Mouse (Mus musculus): ENCODE data around the gene Tapbp. TPM values are rescaled to one million over a fixed set of nuclear protein-coding genes. Genes with fewer than 3 reads are reported as not detected.

Gene Tapbp
- polyA plus RNA-seq, 1 experiment = 106 TPM

DNA sequence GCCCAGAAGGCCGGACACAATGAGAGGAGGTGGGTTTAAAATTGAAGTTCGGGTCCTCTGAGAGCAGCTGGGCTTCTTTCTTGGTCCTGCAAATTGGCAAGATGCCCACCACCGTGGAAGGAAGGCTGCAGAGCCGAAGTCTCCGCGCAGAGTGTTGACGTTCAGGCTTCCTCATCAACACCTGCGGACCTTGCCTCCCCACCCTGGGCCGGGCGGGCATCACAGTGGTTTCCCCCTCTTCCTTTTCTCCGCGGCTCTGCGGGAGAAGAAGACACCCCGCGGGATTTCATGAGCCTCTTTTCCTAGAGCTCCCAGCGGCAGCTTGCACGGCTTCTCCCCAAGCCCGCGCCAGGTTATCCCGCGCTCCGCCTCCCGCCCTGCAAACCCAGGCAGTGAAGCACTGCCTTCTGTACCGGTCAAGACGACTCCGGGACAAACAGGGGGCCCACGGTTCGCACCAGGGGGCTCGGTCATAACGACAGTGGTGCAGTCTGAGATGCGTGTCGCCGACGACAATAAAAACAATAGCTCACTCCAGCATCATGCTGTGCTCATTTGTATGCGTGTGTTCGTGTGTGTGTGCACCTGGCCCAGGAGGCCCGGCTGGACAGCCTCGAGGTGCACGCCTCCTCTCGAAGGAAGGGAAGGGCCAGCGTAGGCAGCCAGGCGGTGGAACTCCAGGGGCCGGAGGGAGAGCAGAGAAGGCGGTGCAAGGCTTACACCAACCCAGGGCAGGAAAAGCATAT lies 7.2 kb upstream of the Tapbp start:
- peak; percentile 62 for DNase-seq
- peak overlapping the region; percentile 66 for H3K4me3 ChIP-seq (ENCODE audit: insufficient read depth, low read depth, low read length)
- TF ChIP-seq POLR2A (IDR thresholded peaks at IDR 0.05; ENCODE audit: low read depth, low read length) (no peak), CTCF (conservative IDR thresholded peaks at IDR 0.05; ENCODE audit: insufficient read depth, insufficient read length, low read depth, low read length) (no peak)
- H3K4me1 ChIP-seq (ENCODE audit: control insufficient read depth, insufficient read depth, low read length) = peaks cover 4% of the 10 kb centered on the region; the same call in 1 of the 2 replicates
- peak overlapping the region; percentile 71 for H3K27ac ChIP-seq (ENCODE audit: insufficient read depth, low read depth, low read length)
- WGBS = under 1% methylated on average over 44 of the region's 44 CpGs
- no peaks in the 10 kb centered on the region for H3K27me3 ChIP-seq (replicated peaks; ENCODE audit: control insufficient read depth, insufficient read depth, low read length)
- H3K36me3 ChIP-seq (ENCODE audit: control insufficient read depth, insufficient read depth, low read length) = no peaks in the 10 kb centered on the region; the same call in 1 of the 2 replicates

DNA sequence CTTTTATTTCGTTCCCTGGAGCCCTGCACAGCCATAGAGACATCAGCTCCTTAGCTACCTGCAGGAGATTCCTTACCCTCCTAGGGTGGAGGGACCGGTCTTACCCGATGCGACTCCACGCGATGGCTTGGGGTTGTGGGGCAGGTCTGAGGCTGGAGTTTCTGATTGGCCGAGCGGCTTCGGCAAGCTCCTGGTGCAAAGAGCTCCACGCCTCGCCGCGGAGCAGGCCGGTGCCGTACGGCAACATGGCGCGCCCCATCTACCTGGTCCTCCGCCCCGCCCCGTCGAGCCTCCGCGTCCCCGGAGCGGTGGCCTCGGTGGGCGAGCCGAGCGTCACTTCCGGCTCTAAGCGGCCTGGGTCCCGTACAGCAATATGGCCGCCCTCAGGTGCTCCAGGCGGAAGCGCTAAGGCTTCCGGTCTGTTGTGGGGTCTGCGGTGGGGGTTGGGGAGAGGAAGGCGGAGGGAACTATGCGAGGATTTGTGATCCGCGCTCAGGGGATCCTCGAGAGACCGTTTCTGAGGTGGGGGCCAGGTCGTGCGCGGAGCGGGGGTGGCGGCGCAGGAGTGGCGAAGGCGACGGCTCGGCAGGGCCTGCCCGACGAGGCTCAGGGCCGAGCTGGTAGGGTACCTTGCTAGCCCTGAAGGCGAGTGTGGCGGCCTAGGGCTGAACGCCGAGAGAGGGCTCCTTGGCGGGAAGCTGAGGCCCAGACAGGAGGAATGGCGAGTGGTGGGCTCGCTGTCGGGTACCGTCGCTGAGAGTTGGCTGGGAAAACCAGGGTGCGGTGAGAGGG lies 6.4 kb upstream of the Tapbp start, which contains the start of gene Daxx:
Gene Daxx (plus strand): TSS at position 338 of the 792 bp plus-strand sequence.
- Histone ChIP-seq H3K27me3 (replicated peaks; ENCODE audit: control insufficient read depth, insufficient read depth, low read length) (no peaks in the 10 kb centered on the region), H3K36me3 (ENCODE audit: control insufficient read depth, insufficient read depth, low read length) (no peaks in the 10 kb centered on the region; the same call in 1 of the 2 replicates), H3K27ac (ENCODE audit: insufficient read depth, low read depth, low read length) (peak within 1 kb of the TSS; percentile 78), H3K4me3 (ENCODE audit: insufficient read depth, low read depth, low read length) (peak within 1 kb of the TSS; percentile 70), H3K4me1 (ENCODE audit: control insufficient read depth, insufficient read depth, low read length) (peaks cover 4% of the 10 kb centered on the region; the same call in 1 of the 2 replicates)
- peak; percentile 99 for DNase-seq
- under 1% methylated on average over 67 of the region's 68 CpGs for whole genome bisulfite sequencing
- no peak for TF ChIP-seq CTCF (conservative IDR thresholded peaks at IDR 0.05; ENCODE audit: insufficient read depth, insufficient read length, low read depth, low read length)
- TF ChIP-seq POLR2A (IDR thresholded peaks at IDR 0.05; ENCODE audit: low read depth, low read length) = peak; percentile 16

DNA sequence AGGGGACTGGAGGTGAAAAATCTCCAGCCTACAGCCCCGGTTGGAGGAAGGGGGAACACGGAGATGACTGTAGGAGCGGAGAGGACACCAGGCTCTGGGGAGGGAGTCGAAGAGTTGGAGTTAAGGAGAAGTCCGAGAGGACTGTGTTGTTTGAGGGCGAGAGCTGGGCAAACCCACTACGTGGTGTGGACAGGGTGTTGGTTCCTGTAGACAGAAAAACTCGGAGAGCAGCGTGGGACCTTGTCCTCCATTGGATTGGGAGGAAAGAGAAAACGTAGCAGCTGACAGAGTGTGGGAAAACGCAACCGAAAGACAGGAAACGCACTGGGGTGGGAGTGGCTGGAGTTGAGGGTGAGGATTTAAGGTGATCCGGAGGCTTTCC lies 5.8 kb upstream of the Tapbp start:
- WGBS = 2% methylated on average over 14 of the region's 14 CpGs
- Histone ChIP-seq H3K27me3 (replicated peaks; ENCODE audit: control insufficient read depth, insufficient read depth, low read length) (no peaks in the 10 kb centered on the region), H3K27ac (ENCODE audit: insufficient read depth, low read depth, low read length) (peak overlapping the region; percentile 78), H3K4me1 (ENCODE audit: control insufficient read depth, insufficient read depth, low read length) (peaks cover 4% of the 10 kb centered on the region; the same call in 1 of the 2 replicates), H3K36me3 (ENCODE audit: control insufficient read depth, insufficient read depth, low read length) (no peaks in the 10 kb centered on the region; the same call in 1 of the 2 replicates), H3K4me3 (ENCODE audit: insufficient read depth, low read depth, low read length) (peak overlapping the region; percentile 70)
- TF ChIP-seq POLR2A (IDR thresholded peaks at IDR 0.05; ENCODE audit: low read depth, low read length) = no peak
- TF ChIP-seq CTCF (conservative IDR thresholded peaks at IDR 0.05; ENCODE audit: insufficient read depth, insufficient read length, low read depth, low read length) = no peak
- peak; percentile 69 for DNase-seq

DNA sequence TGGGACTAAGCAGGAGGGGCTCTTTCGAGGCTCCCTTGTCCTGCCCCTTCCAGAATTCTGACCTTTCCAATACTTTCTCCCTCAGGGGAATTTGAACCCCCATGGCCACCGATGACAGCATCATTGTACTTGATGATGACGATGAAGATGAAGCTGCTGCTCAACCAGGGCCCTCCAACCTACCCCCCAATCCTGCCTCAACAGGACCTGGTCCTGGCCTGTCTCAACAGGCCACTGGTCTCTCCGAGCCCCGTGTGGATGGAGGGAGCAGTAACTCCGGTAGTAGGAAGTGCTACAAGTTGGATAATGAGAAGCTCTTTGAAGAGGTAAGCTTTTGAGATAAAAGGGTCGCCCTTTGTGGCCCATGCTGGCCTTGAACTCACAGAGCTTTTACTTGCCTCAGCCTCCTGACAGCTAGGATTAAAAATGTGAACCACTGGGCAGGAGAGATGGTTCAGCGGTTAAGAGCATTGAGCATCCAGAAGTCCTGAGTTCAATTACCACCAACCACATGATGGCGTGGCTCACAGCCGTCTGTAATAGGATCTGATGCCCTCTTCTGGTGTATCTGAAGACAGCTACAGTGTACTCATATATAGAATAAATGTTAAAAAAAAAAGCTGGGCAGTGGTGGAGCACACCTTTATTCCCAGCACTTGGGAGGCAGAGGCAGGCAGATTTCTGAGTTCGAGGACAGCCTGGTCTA lies 5.2 kb upstream of the Tapbp start:
- H3K27me3 ChIP-seq (replicated peaks; ENCODE audit: control insufficient read depth, insufficient read depth, low read length) = no peaks in the 10 kb centered on the region
- TF ChIP-seq CTCF (conservative IDR thresholded peaks at IDR 0.05; ENCODE audit: insufficient read depth, insufficient read length, low read depth, low read length) = no peak
- TF ChIP-seq POLR2A (IDR thresholded peaks at IDR 0.05; ENCODE audit: low read depth, low read length) = no peak
- no peak overlapping the region for H3K27ac ChIP-seq (ENCODE audit: insufficient read depth, low read depth, low read length)
- H3K4me3 ChIP-seq (ENCODE audit: insufficient read depth, low read depth, low read length) = peak overlapping the region; percentile 70
- no peak for DNase-seq
- no peaks in the 10 kb centered on the region; the same call in 1 of the 2 replicates for H3K36me3 ChIP-seq (ENCODE audit: control insufficient read depth, insufficient read depth, low read length)
- 38% methylated on average over 11 of the region's 11 CpGs for WGBS
- peaks cover 6% of the 10 kb centered on the region; the same call in 1 of the 2 replicates for H3K4me1 ChIP-seq (ENCODE audit: control insufficient read depth, insufficient read depth, low read length)

DNA sequence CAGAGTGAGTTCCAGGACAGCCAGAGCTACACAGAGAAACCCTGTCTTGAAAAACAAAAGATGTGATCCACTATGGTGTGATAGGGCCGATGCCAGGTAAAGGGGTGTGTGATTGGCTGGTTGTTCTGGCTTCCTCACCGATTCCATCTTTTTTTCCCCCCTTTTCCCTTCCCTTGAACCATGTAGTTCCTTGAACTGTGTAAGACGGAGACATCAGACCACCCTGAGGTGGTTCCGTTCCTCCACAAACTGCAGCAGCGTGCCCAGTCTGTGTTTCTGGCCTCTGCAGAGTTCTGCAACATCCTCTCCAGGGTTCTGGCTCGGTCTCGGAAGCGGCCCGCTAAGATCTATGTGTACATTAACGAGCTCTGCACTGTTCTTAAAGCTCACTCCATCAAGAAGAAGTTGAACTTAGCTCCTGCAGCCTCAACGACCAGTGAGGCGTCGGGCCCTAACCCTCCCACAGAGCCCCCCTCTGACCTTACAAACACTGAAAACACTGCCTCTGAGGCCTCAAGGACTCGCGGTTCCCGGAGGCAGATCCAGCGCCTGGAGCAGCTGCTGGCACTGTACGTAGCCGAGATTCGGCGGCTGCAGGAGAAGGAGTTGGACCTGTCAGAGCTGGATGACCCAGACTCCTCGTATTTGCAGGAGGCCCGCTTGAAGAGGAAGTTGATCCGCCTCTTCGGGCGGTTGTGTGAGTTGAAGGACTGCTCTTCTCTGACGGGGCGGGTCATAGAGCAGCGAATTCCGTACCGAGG lies 4.5 kb upstream of the Tapbp start:
- Histone ChIP-seq H3K27ac (ENCODE audit: insufficient read depth, low read depth, low read length) (no peak overlapping the region), H3K27me3 (replicated peaks; ENCODE audit: control insufficient read depth, insufficient read depth, low read length) (no peaks in the 10 kb centered on the region), H3K36me3 (ENCODE audit: control insufficient read depth, insufficient read depth, low read length) (no peaks in the 10 kb centered on the region; the same call in 1 of the 2 replicates), H3K4me1 (ENCODE audit: control insufficient read depth, insufficient read depth, low read length) (peaks cover 7% of the 10 kb centered on the region; the same call in 1 of the 2 replicates), H3K4me3 (ENCODE audit: insufficient read depth, low read depth, low read length) (no peak overlapping the region)
- WGBS = 59% methylated on average over 31 of the region's 31 CpGs
- DNase-seq = no peak
- TF ChIP-seq CTCF (conservative IDR thresholded peaks at IDR 0.05; ENCODE audit: insufficient read depth, insufficient read length, low read depth, low read length) = no peak

DNA sequence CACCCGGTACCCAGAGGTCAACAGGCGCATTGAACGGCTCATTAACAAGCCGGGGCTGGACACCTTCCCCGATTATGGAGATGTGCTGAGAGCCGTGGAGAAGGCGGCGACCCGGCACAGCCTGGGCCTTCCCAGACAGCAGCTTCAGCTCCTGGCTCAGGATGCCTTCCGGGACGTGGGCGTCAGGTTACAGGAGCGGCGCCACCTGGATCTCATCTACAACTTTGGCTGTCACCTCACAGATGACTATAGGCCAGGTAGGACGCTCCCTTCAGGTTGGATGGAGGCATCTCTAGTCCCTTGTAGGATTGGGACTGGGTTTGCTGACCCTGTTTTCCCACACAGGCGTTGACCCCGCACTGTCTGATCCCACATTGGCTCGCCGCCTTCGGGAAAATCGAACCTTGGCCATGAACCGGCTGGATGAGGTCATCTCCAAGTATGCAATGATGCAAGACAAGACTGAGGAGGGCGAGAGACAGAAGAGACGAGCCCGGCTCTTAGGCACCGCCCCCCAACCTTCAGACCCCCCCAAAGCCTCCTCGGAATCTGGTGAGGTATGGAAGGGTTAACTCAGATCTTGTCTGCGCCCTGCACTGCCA lies 3.8 kb upstream of the Tapbp start:
- Histone ChIP-seq H3K4me1 (ENCODE audit: control insufficient read depth, insufficient read depth, low read length) (peaks cover 7% of the 10 kb centered on the region; the same call in 1 of the 2 replicates), H3K27me3 (replicated peaks; ENCODE audit: control insufficient read depth, insufficient read depth, low read length) (no peaks in the 10 kb centered on the region), H3K27ac (ENCODE audit: insufficient read depth, low read depth, low read length) (no peak overlapping the region), H3K4me3 (ENCODE audit: insufficient read depth, low read depth, low read length) (no peak overlapping the region), H3K36me3 (ENCODE audit: control insufficient read depth, insufficient read depth, low read length) (no peaks in the 10 kb centered on the region; the same call in 1 of the 2 replicates)
- TF ChIP-seq POLR2A (IDR thresholded peaks at IDR 0.05; ENCODE audit: low read depth, low read length) (no peak), CTCF (conservative IDR thresholded peaks at IDR 0.05; ENCODE audit: insufficient read depth, insufficient read length, low read depth, low read length) (no peak)
- peak; percentile 55 for DNase-seq
- WGBS = 57% methylated on average over 28 of the region's 28 CpGs

All from kidney, adult 2 months (tissue).